Mouse (Mus musculus) T-helper 17 cell (primary cell): ENCODE results near the gene Gsn.

ENCODE experiments used
- in situ Hi-C, 2 experiments: fragments of 300-600 bp; cut with MboI, MseI; formaldehyde crosslinking; loops; 1 replicate in 1 of 2; 2 replicates in 1 of 2; pipeline ENCODE4 v1.15.1; 2025; ENCODE audit warnings: high pct_unique_total_duplicates in 2 of 2

Gene Gsn

GRCm38 (mm10) chr2:35255885-35256833 is at the start of gene Gsn:
Gene Gsn (plus strand): TSS chr2:35256380.
- in situ Hi-C loops = no loop called here

GRCm38 (mm10) chr2:35206761-35207160 is 49.4 kb upstream of the Gsn start:
- in situ Hi-C loops = no loop called here

- in situ Hi-C loops = no loop called here
Measured at GRCm38 (mm10) chr2:35208054-35208453, 48.1 kb upstream of the Gsn start.

GRCm38 (mm10) chr2:35208931-35209665 is 47.1 kb upstream of the Gsn start:
- in situ Hi-C loops = no loop called here

GRCm38 (mm10) chr2:35211681-35212080 is 44.5 kb upstream of the Gsn start:
- in situ Hi-C loops = loop anchor here (5.0 kb wide), 2 partner anchors 51 to 56 kb away; no protein-coding TSS in a partner anchor

- in situ Hi-C loops = loop anchor here (5.0 kb wide), 2 partner anchors 49 to 54 kb away; no protein-coding TSS in a partner anchor
Measured at GRCm38 (mm10) chr2:35213345-35213910, 42.8 kb upstream of the Gsn start.

- in situ Hi-C loops = loop anchor here (5.0 kb wide), 2 partner anchors 47 to 52 kb away; no protein-coding TSS in a partner anchor
Measured at GRCm38 (mm10) chr2:35214881-35215358, 41.3 kb upstream of the Gsn start.

GRCm38 (mm10) chr2:35215363-35215762 is 40.8 kb upstream of the Gsn start:
- in situ Hi-C loops = no loop called here

GRCm38 (mm10) chr2:35216701-35217100 is 39.5 kb upstream of the Gsn start:
- in situ Hi-C loops = no loop called here

GRCm38 (mm10) chr2:35218736-35219135 is 37.4 kb upstream of the Gsn start:
- in situ Hi-C loops = no loop called here

GRCm38 (mm10) chr2:35222822-35223391 is 33.3 kb upstream of the Gsn start:
- in situ Hi-C loops = no loop called here

GRCm38 (mm10) chr2:35224285-35224684 is 31.9 kb upstream of the Gsn start:
- in situ Hi-C loops = no loop called here

GRCm38 (mm10) chr2:35228145-35228544 is 28.0 kb upstream of the Gsn start:
- in situ Hi-C loops = no loop called here

GRCm38 (mm10) chr2:35230215-35230614 is 26.0 kb upstream of the Gsn start:
- in situ Hi-C loops = no loop called here

- in situ Hi-C loops = no loop called here
Measured at GRCm38 (mm10) chr2:35231871-35232270, 24.3 kb upstream of the Gsn start.

GRCm38 (mm10) chr2:35232595-35233445 is 23.4 kb upstream of the Gsn start:
- in situ Hi-C loops = no loop called here

- in situ Hi-C loops = no loop called here
Measured at GRCm38 (mm10) chr2:35233898-35234297, 22.3 kb upstream of the Gsn start.

GRCm38 (mm10) chr2:35235021-35235420 is 21.2 kb upstream of the Gsn start:
- in situ Hi-C loops = no loop called here

- in situ Hi-C loops = loop anchor here in 1 of 2 experiments (5.0 kb wide), 1 partner anchor 858 kb away; no protein-coding TSS in a partner anchor
Measured at GRCm38 (mm10) chr2:35244241-35244640, 11.9 kb upstream of the Gsn start.

GRCm38 (mm10) chr2:35247763-35248162 is 8.4 kb upstream of the Gsn start:
- in situ Hi-C loops = no loop called here
